Mouse (Mus musculus) right cerebral cortex, postnatal 10 days (tissue): ENCODE measurements at regions not wholly inside any gene's neighbourhood (a gene's known extent, or its start where the extent isn't known, plus 50 kb on each side); places are given as distances from the start of the nearest gene placed in this dataset.

ENCODE experiments used
- DNase-seq, 2 experiments: peaks; one replicate each; pipeline ENCODE4 v3.0.0; 2021; ENCODE audit warnings: low spot score in 2 of 2

DNA sequence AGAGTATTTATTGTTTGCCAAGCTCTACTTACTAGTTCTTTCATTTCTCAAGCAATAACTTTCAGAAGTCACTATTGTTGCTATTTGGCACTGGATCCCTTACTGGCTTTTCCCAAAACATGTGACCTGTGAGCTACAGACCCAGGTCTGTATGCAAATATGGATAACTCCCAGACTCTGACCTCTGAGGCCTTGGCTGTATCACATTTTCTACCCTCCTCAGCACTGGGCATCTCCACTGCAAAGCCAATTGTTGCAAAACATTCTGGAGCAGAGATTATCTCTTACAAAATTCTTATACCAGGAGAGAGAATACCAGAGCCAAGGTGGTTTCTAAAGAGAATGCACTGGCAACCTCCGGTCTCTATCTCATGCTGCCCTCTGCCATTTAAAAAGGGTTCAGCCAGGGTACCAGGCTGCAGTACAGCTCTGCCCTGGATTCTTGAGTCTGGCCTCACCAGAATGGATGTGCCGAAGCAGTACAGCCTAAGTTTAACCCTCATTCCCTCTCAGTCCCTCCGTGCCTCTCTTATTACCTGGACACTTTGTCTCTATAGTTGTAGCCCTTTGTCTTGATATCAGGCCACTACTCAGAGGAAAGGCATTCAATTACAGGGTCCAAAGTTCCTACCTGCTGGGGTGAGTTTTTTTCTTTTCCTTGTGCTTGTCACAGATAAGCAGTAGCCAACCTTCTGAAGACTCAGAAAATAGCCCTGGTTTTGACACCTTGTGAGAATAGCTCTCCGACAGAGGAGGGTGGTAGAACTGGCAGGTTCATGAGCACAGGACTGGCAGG lies 101.2 kb upstream of the Vwc2 start:
- no peak for DNase-seq

DNA sequence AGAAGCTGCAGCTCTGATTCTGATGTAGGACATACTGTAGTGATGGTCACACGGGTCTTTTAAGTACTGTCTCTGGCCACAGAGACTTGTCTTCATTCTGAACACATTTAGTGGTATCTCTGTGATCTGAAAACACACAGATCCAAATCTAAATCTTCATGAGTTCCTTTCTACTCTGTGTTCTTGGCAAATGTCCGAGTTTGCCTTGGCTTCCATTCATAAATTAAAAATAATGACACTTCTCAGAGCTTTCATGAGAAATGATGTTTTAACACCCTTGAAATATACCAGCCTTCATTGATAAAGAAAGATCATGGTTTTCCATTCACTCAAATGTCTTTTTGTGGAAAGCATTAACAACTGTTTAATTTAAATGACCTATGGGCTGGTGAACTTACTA lies 100.4 kb upstream of the Vwc2 start:
- no peak for DNase-seq

GRCm38 (mm10) chr11:11014088-11014487 lies 99.9 kb upstream of the Vwc2 start:
- peak; percentile 62 to 71 for DNase-seq

- peak; percentile 57 to 67 for DNase-seq
Measured at GRCm38 (mm10) chr11:11014538-11014937, 99.5 kb upstream of the Vwc2 start.

- DNase-seq: no peak
Measured at GRCm38 (mm10) chr11:11028849-11029248, 85.2 kb upstream of the Vwc2 start.
